Mouse (Mus musculus): ENCODE results near the gene Racgap1. TPM values are rescaled to one million over a fixed set of nuclear protein-coding genes. Genes with fewer than 3 reads are reported as not detected.

The Racgap1 gene
- polyA plus RNA-seq, 1 experiment: 2.6 TPM

GRCm38 (mm10) chr15:99664600-99665451, 13.4 kb upstream of the Racgap1 start:
- H3K4me1 ChIP-seq (ENCODE audit: control insufficient read depth, insufficient read depth, low read length): no peaks in the 10 kb centered on the region
- H3K36me3 ChIP-seq (ENCODE audit: control insufficient read depth, insufficient read depth, low read length): no peaks in the 10 kb centered on the region
- TF ChIP-seq POLR2A (IDR thresholded peaks at IDR 0.05; ENCODE audit: low read depth, low read length) (no peak), CTCF (conservative IDR thresholded peaks at IDR 0.05; ENCODE audit: insufficient read depth, insufficient read length, low read depth, low read length) (no peak)
- H3K27me3 ChIP-seq (replicated peaks; ENCODE audit: control insufficient read depth, insufficient read depth, low read length): 0 out of 2 replicates have a peak, but pooled peaks cover 3% of the 10 kb centered on the region
- WGBS: 2% methylated on average over 52 of the region's 52 CpGs
- H3K4me3 ChIP-seq (ENCODE audit: insufficient read depth, low read depth, low read length): peak overlapping the region; percentile 14; the same call in 1 of the 2 replicates
- no peak overlapping the region for H3K27ac ChIP-seq (ENCODE audit: insufficient read depth, low read depth, low read length)
- DNase-seq: peak; percentile 12

- Histone ChIP-seq H3K27ac (ENCODE audit: insufficient read depth, low read depth, low read length) (no peak overlapping the region), H3K27me3 (replicated peaks; ENCODE audit: control insufficient read depth, insufficient read depth, low read length) (0 out of 2 replicates have a peak, but pooled peaks cover 3% of the 10 kb centered on the region), H3K4me3 (ENCODE audit: insufficient read depth, low read depth, low read length) (no peak overlapping the region), H3K4me1 (ENCODE audit: control insufficient read depth, insufficient read depth, low read length) (no peaks in the 10 kb centered on the region), H3K36me3 (ENCODE audit: control insufficient read depth, insufficient read depth, low read length) (no peaks in the 10 kb centered on the region)
- 5% methylated on average over 17 of the region's 17 CpGs for WGBS
- no peak for DNase-seq
- TF ChIP-seq CTCF (conservative IDR thresholded peaks at IDR 0.05; ENCODE audit: insufficient read depth, insufficient read length, low read depth, low read length) (no peak), POLR2A (IDR thresholded peaks at IDR 0.05; ENCODE audit: low read depth, low read length) (no peak)
These were observed 12.6 kb upstream of the Racgap1 start for GRCm38 (mm10) chr15:99663964-99664599.

GRCm38 (mm10) chr15:99662371-99662770, 10.9 kb upstream of the Racgap1 start:
- H3K4me1 ChIP-seq (ENCODE audit: control insufficient read depth, insufficient read depth, low read length): no peaks in the 10 kb centered on the region
- H3K36me3 ChIP-seq (ENCODE audit: control insufficient read depth, insufficient read depth, low read length): no peaks in the 10 kb centered on the region
- H3K4me3 ChIP-seq (ENCODE audit: insufficient read depth, low read depth, low read length): no peak overlapping the region
- H3K27ac ChIP-seq (ENCODE audit: insufficient read depth, low read depth, low read length): no peak overlapping the region
- DNase-seq: no peak
- H3K27me3 ChIP-seq (replicated peaks; ENCODE audit: control insufficient read depth, insufficient read depth, low read length): 0 out of 2 replicates have a peak, but pooled peaks cover 3% of the 10 kb centered on the region
- TF ChIP-seq POLR2A (IDR thresholded peaks at IDR 0.05; ENCODE audit: low read depth, low read length): no peak
- no peak for TF ChIP-seq CTCF (conservative IDR thresholded peaks at IDR 0.05; ENCODE audit: insufficient read depth, insufficient read length, low read depth, low read length)
- WGBS: 82% methylated on average over 7 of the region's 7 CpGs

- Histone ChIP-seq H3K4me3 (ENCODE audit: insufficient read depth, low read depth, low read length) (no peak overlapping the region), H3K27me3 (replicated peaks; ENCODE audit: control insufficient read depth, insufficient read depth, low read length) (0 out of 2 replicates have a peak, but pooled peaks cover 3% of the 10 kb centered on the region), H3K4me1 (ENCODE audit: control insufficient read depth, insufficient read depth, low read length) (no peaks in the 10 kb centered on the region), H3K36me3 (ENCODE audit: control insufficient read depth, insufficient read depth, low read length) (no peaks in the 10 kb centered on the region), H3K27ac (ENCODE audit: insufficient read depth, low read depth, low read length) (no peak overlapping the region)
- TF ChIP-seq CTCF (conservative IDR thresholded peaks at IDR 0.05; ENCODE audit: insufficient read depth, insufficient read length, low read depth, low read length) (no peak), POLR2A (IDR thresholded peaks at IDR 0.05; ENCODE audit: low read depth, low read length) (no peak)
- no peak for DNase-seq
- 95% methylated on average over 15 of the region's 15 CpGs for WGBS
These were observed 9.8 kb upstream of the Racgap1 start for GRCm38 (mm10) chr15:99661121-99661830.

GRCm38 (mm10) chr15:99658437-99658836, 7.0 kb upstream of the Racgap1 start:
- H3K36me3 ChIP-seq (ENCODE audit: control insufficient read depth, insufficient read depth, low read length): no peaks in the 10 kb centered on the region
- no peaks in the 10 kb centered on the region for H3K4me1 ChIP-seq (ENCODE audit: control insufficient read depth, insufficient read depth, low read length)
- no peak for DNase-seq
- no peak for TF ChIP-seq POLR2A (IDR thresholded peaks at IDR 0.05; ENCODE audit: low read depth, low read length)
- TF ChIP-seq CTCF (conservative IDR thresholded peaks at IDR 0.05; ENCODE audit: insufficient read depth, insufficient read length, low read depth, low read length): no peak
- H3K27me3 ChIP-seq (replicated peaks; ENCODE audit: control insufficient read depth, insufficient read depth, low read length): no peaks in the 10 kb centered on the region
- 75% methylated on average over 2 of the region's 2 CpGs for WGBS
- no peak overlapping the region for H3K27ac ChIP-seq (ENCODE audit: insufficient read depth, low read depth, low read length)
- H3K4me3 ChIP-seq (ENCODE audit: insufficient read depth, low read depth, low read length): no peak overlapping the region

GRCm38 (mm10) chr15:99655956-99656355, 4.5 kb upstream of the Racgap1 start:
- no peaks in the 10 kb centered on the region for H3K27me3 ChIP-seq (replicated peaks; ENCODE audit: control insufficient read depth, insufficient read depth, low read length)
- no peak for TF ChIP-seq POLR2A (IDR thresholded peaks at IDR 0.05; ENCODE audit: low read depth, low read length)
- TF ChIP-seq CTCF (conservative IDR thresholded peaks at IDR 0.05; ENCODE audit: insufficient read depth, insufficient read length, low read depth, low read length): no peak

More at GRCm38 (mm10) chr15:99655956-99656355, 4.5 kb upstream of the Racgap1 start:
- no peaks in the 10 kb centered on the region for H3K36me3 ChIP-seq (ENCODE audit: control insufficient read depth, insufficient read depth, low read length)
- H3K4me1 ChIP-seq (ENCODE audit: control insufficient read depth, insufficient read depth, low read length): no peaks in the 10 kb centered on the region
- no peak overlapping the region for H3K4me3 ChIP-seq (ENCODE audit: insufficient read depth, low read depth, low read length)
- H3K27ac ChIP-seq (ENCODE audit: insufficient read depth, low read depth, low read length): no peak overlapping the region
- WGBS: 62% methylated on average over 9 of the region's 9 CpGs
- DNase-seq: no peak
